Mouse (Mus musculus) ES-E14 (cell line): ENCODE results near the gene Lrp1.

Experiments
- CHD2 ChIP-seq: IDR thresholded peaks from 2 replicates; pipeline ENCODE4 v1.6.1; 2014; ENCODE audit warnings: mild to moderate bottlenecking, low read depth, low read length, inconsistent platforms
- HCFC1 ChIP-seq: IDR thresholded peaks from 2 replicates; pipeline ENCODE4 v1.6.1; 2012; ENCODE audit warnings: low read length, inconsistent platforms, borderline replicate concordance; ENCODE audit not compliant: insufficient read depth
- MAFK ChIP-seq: IDR thresholded peaks from 2 replicates; pipeline ENCODE4 v1.6.1; 2014; ENCODE audit warnings: mild to moderate bottlenecking, low read depth, low read length, inconsistent platforms; ENCODE audit not compliant: insufficient read depth
- ZC3H11A ChIP-seq: IDR thresholded peaks from 2 replicates; pipeline ENCODE4 v1.6.1; 2012; ENCODE audit warnings: low read depth, mild to moderate bottlenecking, inconsistent platforms, low read length, borderline replicate concordance
- ZNF384 ChIP-seq: IDR thresholded peaks from 2 replicates; pipeline ENCODE4 v1.6.1; 2012; ENCODE audit warnings: low read depth, low read length, inconsistent platforms

DNA sequence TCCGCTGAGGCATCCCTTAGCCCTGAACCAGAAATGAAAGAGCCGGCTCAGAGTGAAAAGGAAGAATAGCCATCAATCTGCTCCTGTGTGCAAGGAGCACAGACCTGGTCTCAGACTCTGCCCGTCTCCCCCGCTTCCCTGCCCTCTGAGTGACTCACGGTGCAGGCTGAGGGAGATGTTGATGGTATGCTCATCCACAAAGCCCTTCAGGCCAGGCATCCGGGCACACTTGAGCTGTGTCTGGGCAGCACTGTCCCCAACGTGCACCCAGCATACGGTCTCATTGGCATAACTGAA is 15.7 kb downstream of the Lrp1 start:
- TF ChIP-seq HCFC1 = no peak
- TF ChIP-seq ZNF384 = no peak
- TF ChIP-seq ZC3H11A = no peak
- no peak for TF ChIP-seq CHD2
- TF ChIP-seq MAFK = no peak
